Mouse (Mus musculus): ENCODE measurements around the gene Ctnnbl1. TPM values are rescaled to one million over a fixed set of nuclear protein-coding genes. Genes with fewer than 3 reads are reported as not detected.

Ctnnbl1 gene
- polyA plus RNA-seq, 1 experiment from 2014 or later = 89.4 TPM

GRCm38 (mm10) chr2:157792840-157793552 is 55.8 kb downstream of the Ctnnbl1 start:
- Histone ChIP-seq H3K4me3 (ENCODE audit: low read depth, low read length) (no peak overlapping the region), H3K4me2 (ENCODE audit: low read length) (no peak overlapping the region), H3K27ac (ENCODE audit: low read depth, low read length) (no peak overlapping the region), H3K9ac (ENCODE audit: low read length) (no peak overlapping the region), H3K36me3 (ENCODE audit: control insufficient read depth, insufficient read depth, low read length) (peaks cover 10% of the 10 kb centered on the region; the same call in 1 of the 2 replicates), H3K27me3 (replicated peaks; ENCODE audit: control insufficient read depth, insufficient read depth, low read length) (no peaks in the 10 kb centered on the region), H3K4me1 (ENCODE audit: control insufficient read depth, insufficient read depth, low read length) (peaks cover 5% of the 10 kb centered on the region), H3K9me3 (replicated peaks; ENCODE audit: control insufficient read depth, low read length) (no peaks in the 10 kb centered on the region)
- DNase-seq (ENCODE audit: low spot score) = no peak
- no peak for ATAC-seq
- 86% methylated on average over 10 of the region's 10 CpGs for WGBS

- ATAC-seq (no peak), DNase-seq (ENCODE audit: low spot score) (no peak)
- Histone ChIP-seq H3K9me3 (replicated peaks; ENCODE audit: control insufficient read depth, low read length) (no peaks in the 10 kb centered on the region), H3K27ac (ENCODE audit: low read depth, low read length) (no peak overlapping the region; the same call in 1 of the 2 replicates), H3K36me3 (ENCODE audit: control insufficient read depth, insufficient read depth, low read length) (peaks cover 9% of the 10 kb centered on the region; the same call in 1 of the 2 replicates), H3K4me2 (ENCODE audit: low read length) (no peak overlapping the region), H3K9ac (ENCODE audit: low read length) (no peak overlapping the region), H3K4me3 (ENCODE audit: low read depth, low read length) (no peak overlapping the region), H3K27me3 (replicated peaks; ENCODE audit: control insufficient read depth, insufficient read depth, low read length) (no peaks in the 10 kb centered on the region), H3K4me1 (ENCODE audit: control insufficient read depth, insufficient read depth, low read length) (peaks cover 5% of the 10 kb centered on the region)
- WGBS = 58% methylated on average over 8 of the region's 8 CpGs
Observed at GRCm38 (mm10) chr2:157793851-157794332, 56.7 kb downstream of the Ctnnbl1 start.

GRCm38 (mm10) chr2:157795627-157796423 is 58.6 kb downstream of the Ctnnbl1 start:
- no peak for ATAC-seq
- H3K4me1 ChIP-seq (ENCODE audit: control insufficient read depth, insufficient read depth, low read length) = peaks cover 10% of the 10 kb centered on the region
- no peaks in the 10 kb centered on the region for H3K27me3 ChIP-seq (replicated peaks; ENCODE audit: control insufficient read depth, insufficient read depth, low read length)
- DNase-seq (ENCODE audit: low spot score) = no peak
- H3K9me3 ChIP-seq (replicated peaks; ENCODE audit: control insufficient read depth, low read length) = no peaks in the 10 kb centered on the region
- no peak overlapping the region for H3K4me3 ChIP-seq (ENCODE audit: low read depth, low read length)
- 100% methylated on average over 1 of the region's 1 CpGs for WGBS
- no peak overlapping the region for H3K9ac ChIP-seq (ENCODE audit: low read length)
- no peak overlapping the region for H3K4me2 ChIP-seq (ENCODE audit: low read length)
- no peaks in the 10 kb centered on the region for H3K36me3 ChIP-seq (ENCODE audit: control insufficient read depth, insufficient read depth, low read length)
- H3K27ac ChIP-seq (ENCODE audit: low read depth, low read length) = no peak overlapping the region

- H3K36me3 ChIP-seq (ENCODE audit: control insufficient read depth, insufficient read depth, low read length) = no peaks in the 10 kb centered on the region
- no peak for DNase-seq (ENCODE audit: low spot score)
Observed at GRCm38 (mm10) chr2:157799533-157799932, 62.3 kb downstream of the Ctnnbl1 start.

GRCm38 (mm10) chr2:157800288-157800687 is 63.1 kb downstream of the Ctnnbl1 start:
- DNase-seq (ENCODE audit: low spot score) = no peak
- Histone ChIP-seq H3K4me3 (ENCODE audit: low read depth, low read length) (no peak overlapping the region), H3K9me3 (replicated peaks; ENCODE audit: control insufficient read depth, low read length) (no peaks in the 10 kb centered on the region), H3K4me2 (ENCODE audit: low read length) (no peak overlapping the region), H3K4me1 (ENCODE audit: control insufficient read depth, insufficient read depth, low read length) (peaks cover 30% of the 10 kb centered on the region), H3K27me3 (replicated peaks; ENCODE audit: control insufficient read depth, insufficient read depth, low read length) (no peaks in the 10 kb centered on the region), H3K36me3 (ENCODE audit: control insufficient read depth, insufficient read depth, low read length) (no peaks in the 10 kb centered on the region), H3K27ac (ENCODE audit: low read depth, low read length) (peak overlapping the region; percentile 89), H3K9ac (ENCODE audit: low read length) (no peak overlapping the region)
- ATAC-seq = no peak
- 85% methylated on average over 2 of the region's 2 CpGs for WGBS

More at GRCm38 (mm10) chr2:157799533-157799932, 62.3 kb downstream of the Ctnnbl1 start:
- Histone ChIP-seq H3K4me2 (ENCODE audit: low read length) (no peak overlapping the region), H3K4me1 (ENCODE audit: control insufficient read depth, insufficient read depth, low read length) (peaks cover 28% of the 10 kb centered on the region), H3K4me3 (ENCODE audit: low read depth, low read length) (no peak overlapping the region), H3K27ac (ENCODE audit: low read depth, low read length) (no peak overlapping the region), H3K27me3 (replicated peaks; ENCODE audit: control insufficient read depth, insufficient read depth, low read length) (no peaks in the 10 kb centered on the region), H3K9me3 (replicated peaks; ENCODE audit: control insufficient read depth, low read length) (no peaks in the 10 kb centered on the region), H3K9ac (ENCODE audit: low read length) (no peak overlapping the region)
- 95% methylated on average over 9 of the region's 9 CpGs for WGBS
- ATAC-seq = no peak

- Histone ChIP-seq H3K4me3 (ENCODE audit: low read depth, low read length) (no peak overlapping the region), H3K36me3 (ENCODE audit: control insufficient read depth, insufficient read depth, low read length) (no peaks in the 10 kb centered on the region), H3K9me3 (replicated peaks; ENCODE audit: control insufficient read depth, low read length) (no peaks in the 10 kb centered on the region), H3K9ac (ENCODE audit: low read length) (peak overlapping the region; percentile 36), H3K4me2 (ENCODE audit: low read length) (peak overlapping the region; percentile 39), H3K4me1 (ENCODE audit: control insufficient read depth, insufficient read depth, low read length) (peaks cover 30% of the 10 kb centered on the region), H3K27ac (ENCODE audit: low read depth, low read length) (peak overlapping the region; percentile 89), H3K27me3 (replicated peaks; ENCODE audit: control insufficient read depth, insufficient read depth, low read length) (no peaks in the 10 kb centered on the region)
- ATAC-seq = peak; percentile 89
- DNase-seq (ENCODE audit: low spot score) = peak; percentile 88
- WGBS = 1% methylated on average over 11 of the region's 11 CpGs
Observed at GRCm38 (mm10) chr2:157800746-157801501, 63.7 kb downstream of the Ctnnbl1 start.

- ATAC-seq (peak; percentile 22), DNase-seq (ENCODE audit: low spot score) (no peak)
- Histone ChIP-seq H3K9ac (ENCODE audit: low read length) (peak overlapping the region; percentile 36), H3K4me2 (ENCODE audit: low read length) (peak overlapping the region; percentile 39), H3K4me1 (ENCODE audit: control insufficient read depth, insufficient read depth, low read length) (peaks cover 30% of the 10 kb centered on the region), H3K27ac (ENCODE audit: low read depth, low read length) (peak overlapping the region; percentile 89), H3K36me3 (ENCODE audit: control insufficient read depth, insufficient read depth, low read length) (no peaks in the 10 kb centered on the region), H3K4me3 (ENCODE audit: low read depth, low read length) (no peak overlapping the region), H3K27me3 (replicated peaks; ENCODE audit: control insufficient read depth, insufficient read depth, low read length) (no peaks in the 10 kb centered on the region), H3K9me3 (replicated peaks; ENCODE audit: control insufficient read depth, low read length) (no peaks in the 10 kb centered on the region)
- WGBS = 15% methylated on average over 8 of the region's 8 CpGs
Observed at GRCm38 (mm10) chr2:157801505-157802357, 64.5 kb downstream of the Ctnnbl1 start.

- WGBS = 64% methylated on average over 5 of the region's 5 CpGs
- Histone ChIP-seq H3K27ac (ENCODE audit: low read depth, low read length) (no peak overlapping the region), H3K9me3 (replicated peaks; ENCODE audit: control insufficient read depth, low read length) (no peaks in the 10 kb centered on the region), H3K9ac (ENCODE audit: low read length) (no peak overlapping the region), H3K4me3 (ENCODE audit: low read depth, low read length) (no peak overlapping the region), H3K36me3 (ENCODE audit: control insufficient read depth, insufficient read depth, low read length) (no peaks in the 10 kb centered on the region), H3K27me3 (replicated peaks; ENCODE audit: control insufficient read depth, insufficient read depth, low read length) (no peaks in the 10 kb centered on the region), H3K4me1 (ENCODE audit: control insufficient read depth, insufficient read depth, low read length) (peaks cover 30% of the 10 kb centered on the region), H3K4me2 (ENCODE audit: low read length) (peak overlapping the region; percentile 39; the same call in 1 of the 2 replicates)
- ATAC-seq (no peak), DNase-seq (ENCODE audit: low spot score) (no peak)
Observed at GRCm38 (mm10) chr2:157802666-157803065, 65.5 kb downstream of the Ctnnbl1 start.
